Mouse (Mus musculus): ENCODE data around the gene Abca1.

Abca1 gene

GRCm38 (mm10) chr4:53121516-53122227, 38.0 kb downstream of the Abca1 start:
- no peak for DNase-seq (ENCODE audit: low spot score in 2 of 2)

- DNase-seq (ENCODE audit: low spot score in 2 of 2) = no peak
Observed at GRCm38 (mm10) chr4:53121084-53121483, 38.6 kb downstream of the Abca1 start.

- no peak for DNase-seq (ENCODE audit: low spot score in 2 of 2)
Observed at GRCm38 (mm10) chr4:53120038-53120685, 39.5 kb downstream of the Abca1 start.

GRCm38 (mm10) chr4:53118643-53119042, 41.1 kb downstream of the Abca1 start:
- no peak for DNase-seq (ENCODE audit: low spot score in 2 of 2)

GRCm38 (mm10) chr4:53117610-53118009, 42.1 kb downstream of the Abca1 start:
- no peak for DNase-seq (ENCODE audit: low spot score in 2 of 2)

- DNase-seq (ENCODE audit: low spot score in 2 of 2) = no peak
Observed at GRCm38 (mm10) chr4:53117076-53117475, 42.6 kb downstream of the Abca1 start.

- DNase-seq (ENCODE audit: low spot score in 2 of 2) = peak; percentile 24 to 50
Observed at GRCm38 (mm10) chr4:53115866-53116265, 43.8 kb downstream of the Abca1 start.

GRCm38 (mm10) chr4:53115410-53115809, 44.3 kb downstream of the Abca1 start:
- no peak for DNase-seq (ENCODE audit: low spot score in 2 of 2)

- DNase-seq (ENCODE audit: low spot score in 2 of 2) = no peak
Observed at GRCm38 (mm10) chr4:53111919-53112355, 47.8 kb downstream of the Abca1 start.

GRCm38 (mm10) chr4:53110356-53110755, 49.3 kb downstream of the Abca1 start:
- peak in 1 of 2 experiments; percentile 24 for DNase-seq (ENCODE audit: low spot score in 2 of 2)

- DNase-seq (ENCODE audit: low spot score in 2 of 2) = no peak
Observed at GRCm38 (mm10) chr4:53109381-53109928, 50.2 kb downstream of the Abca1 start.

GRCm38 (mm10) chr4:53108194-53108593, 51.5 kb downstream of the Abca1 start:
- DNase-seq (ENCODE audit: low spot score in 2 of 2) = no peak

GRCm38 (mm10) chr4:53106732-53107131, 53.0 kb downstream of the Abca1 start:
- DNase-seq (ENCODE audit: low spot score in 2 of 2) = no peak

GRCm38 (mm10) chr4:53106071-53106470, 53.6 kb downstream of the Abca1 start:
- DNase-seq (ENCODE audit: low spot score in 2 of 2) = no peak

- DNase-seq (ENCODE audit: low spot score in 2 of 2) = no peak
Observed at GRCm38 (mm10) chr4:53104634-53105033, 55.1 kb downstream of the Abca1 start.

GRCm38 (mm10) chr4:53102529-53102928, 57.2 kb downstream of the Abca1 start:
- DNase-seq (ENCODE audit: low spot score in 2 of 2) = no peak

GRCm38 (mm10) chr4:53101306-53101705, 58.4 kb downstream of the Abca1 start:
- DNase-seq (ENCODE audit: low spot score in 2 of 2) = no peak

GRCm38 (mm10) chr4:53100492-53100891, 59.2 kb downstream of the Abca1 start:
- DNase-seq (ENCODE audit: low spot score in 2 of 2) = no peak

- no peak for DNase-seq (ENCODE audit: low spot score in 2 of 2)
Observed at GRCm38 (mm10) chr4:53094850-53095249, 64.8 kb downstream of the Abca1 start.

GRCm38 (mm10) chr4:53094331-53094730, 65.4 kb downstream of the Abca1 start:
- no peak for DNase-seq (ENCODE audit: low spot score in 2 of 2)

- DNase-seq (ENCODE audit: low spot score in 2 of 2) = no peak
Observed at GRCm38 (mm10) chr4:53093615-53094014, 66.1 kb downstream of the Abca1 start.

GRCm38 (mm10) chr4:53089641-53090040, 70.1 kb downstream of the Abca1 start:
- DNase-seq (ENCODE audit: low spot score in 2 of 2) = no peak

GRCm38 (mm10) chr4:53088999-53089398, 70.7 kb downstream of the Abca1 start:
- DNase-seq (ENCODE audit: low spot score in 2 of 2) = no peak
